Mouse (Mus musculus) lung, embryonic 15.5 days (tissue): ENCODE measurements around the gene Rcn3. TPM values are rescaled to one million over a fixed set of nuclear protein-coding genes. Genes with fewer than 3 reads are reported as not detected.
"Not testable (repeated sequence)": the region's sequence is repeated elsewhere in the genome, so short reads cannot be mapped to it uniquely, and the experiment has no call there.

Experiments used
- ATAC-seq: fragments of 200-750 bp; cut with Nextera tagmentation; 2 replicates; pipeline ENCODE4 v1.8.0; 2017; ENCODE audit warnings: moderate number of reproducible peaks, borderline replicate concordance; ENCODE audit not compliant: low FRiP score, low TSS enrichment; ENCODE audit errors: extremely low read depth
- H3K27ac ChIP-seq: fragments of 300-500 bp; sonication (generic); 2 replicates; pipeline ENCODE4 v1.5.1; 2015; ENCODE audit warnings: moderate library complexity, mild to moderate bottlenecking, inconsistent platforms
- H3K27me3 ChIP-seq: fragments of 300-500 bp; sonication (generic); 2 replicates; pipeline ENCODE4 v1.6.1; 2015; ENCODE audit warnings: inconsistent platforms
- H3K36me3 ChIP-seq: fragments of 300-500 bp; sonication (generic); 2 replicates; pipeline ENCODE4 v1.6.1; 2015; ENCODE audit warnings: inconsistent platforms
- H3K4me1 ChIP-seq: fragments of 300-500 bp; sonication (generic); 2 replicates; pipeline ENCODE4 v1.6.1; 2015; ENCODE audit warnings: inconsistent platforms
- H3K4me2 ChIP-seq: fragments of 300-500 bp; sonication (generic); 2 replicates; pipeline ENCODE4 v1.6.1; 2015; ENCODE audit warnings: inconsistent platforms, mild to moderate bottlenecking, moderate library complexity
- H3K4me3 ChIP-seq: fragments of 300-500 bp; sonication (generic); 2 replicates; pipeline ENCODE4 v1.5.1; 2015; ENCODE audit warnings: mild to moderate bottlenecking, inconsistent platforms
- H3K9ac ChIP-seq: fragments of 300-500 bp; sonication (generic); 2 replicates; pipeline ENCODE4 v1.6.1; 2015; ENCODE audit warnings: inconsistent platforms
- H3K9me3 ChIP-seq: fragments of 300-500 bp; sonication (generic); 2 replicates; pipeline ENCODE4 v1.6.1; 2016; ENCODE audit warnings: inconsistent platforms
- WGBS: fragments of 180-500 bp; shearing (Covaris S2); methylation state at CpG from one replicate; pipeline ENCODE4 v1.1.7; 2015; 5-methylcytosine and 5-hydroxymethylcytosine counted together
- polyA plus RNA-seq: library from polyadenylated mRNA; unstranded; fragments of >200 nt; fragmentation: Nextera tagmentation; extraction: Ambion mirVana; gene quantifications from 2 replicates; pipeline ENCODE4 v1.2.1, GENCODE M21; 2015

Gene Rcn3
- polyA plus RNA-seq, 1 experiment from 2014 or later: 353 TPM

- peaks cover 37% of the 10 kb centered on the region for H3K4me1 ChIP-seq
- 50% methylated on average over 15 of the region's 15 CpGs for WGBS
- no peak for ATAC-seq
- H3K36me3 ChIP-seq: peaks cover 23% of the 10 kb centered on the region
- no peaks in the 10 kb centered on the region for H3K27me3 ChIP-seq
- peak overlapping the region; percentile 70 for H3K27ac ChIP-seq
- peak overlapping the region; percentile 48 for H3K4me3 ChIP-seq
- peak overlapping the region; percentile 52 for H3K9ac ChIP-seq
- H3K4me2 ChIP-seq: peak overlapping the region; percentile 61
- no peaks in the 10 kb centered on the region for H3K9me3 ChIP-seq
Observed at GRCm38 (mm10) chr7:45129776-45130512, 37.9 kb upstream of the Rcn3 start.

- Histone ChIP-seq H3K4me1 (peaks cover 37% of the 10 kb centered on the region), H3K27me3 (no peaks in the 10 kb centered on the region), H3K27ac (peak overlapping the region; percentile 70), H3K9ac (peak overlapping the region; percentile 52), H3K36me3 (peaks cover 25% of the 10 kb centered on the region), H3K4me3 (peak overlapping the region; percentile 48), H3K9me3 (no peaks in the 10 kb centered on the region), H3K4me2 (peak overlapping the region; percentile 61)
- 0 out of 2 replicates have a peak, but pooled peaks have one; percentile 0 for ATAC-seq
- under 1% methylated on average over 17 of the region's 17 CpGs for WGBS
Observed at GRCm38 (mm10) chr7:45129318-45129717, 37.3 kb upstream of the Rcn3 start.

- under 1% methylated on average over 48 of the region's 48 CpGs for WGBS
- Histone ChIP-seq H3K9ac (peak within 1 kb of the TSS; percentile 99), H3K27me3 (no peaks in the 10 kb centered on the region), H3K4me2 (peak within 1 kb of the TSS; percentile 81), H3K4me1 (peaks cover 37% of the 10 kb centered on the region), H3K9me3 (no peaks in the 10 kb centered on the region), H3K4me3 (peak within 1 kb of the TSS; percentile 90), H3K36me3 (peaks cover 25% of the 10 kb centered on the region), H3K27ac (peak within 1 kb of the TSS; percentile 88)
- peak; percentile 93 for ATAC-seq
Observed at GRCm38 (mm10) chr7:45128624-45129246, 36.7 kb upstream of the Rcn3 start, which contains the start of gene Rpl13a. Gene Rpl13a (minus strand): TSS chr7:45128761.

GRCm38 (mm10) chr7:45127700-45128224 is 35.7 kb upstream of the Rcn3 start:
- WGBS: 2% methylated on average over 6 of the region's 6 CpGs
- Histone ChIP-seq H3K27me3 (no peaks in the 10 kb centered on the region), H3K4me1 (peaks cover 43% of the 10 kb centered on the region), H3K4me3 (peak overlapping the region; percentile 90), H3K27ac (peak overlapping the region; percentile 88), H3K4me2 (peak overlapping the region; percentile 81), H3K9ac (peak overlapping the region; percentile 99), H3K36me3 (peaks cover 28% of the 10 kb centered on the region), H3K9me3 (no peaks in the 10 kb centered on the region)
- no peak for ATAC-seq

GRCm38 (mm10) chr7:45126844-45127699 is 35.1 kb upstream of the Rcn3 start:
- Histone ChIP-seq H3K36me3 (peaks cover 35% of the 10 kb centered on the region), H3K27me3 (no peaks in the 10 kb centered on the region), H3K27ac (peak overlapping the region; percentile 88), H3K4me2 (peak overlapping the region; percentile 81), H3K4me3 (peak overlapping the region; percentile 90), H3K9ac (peak overlapping the region; percentile 99), H3K4me1 (peaks cover 49% of the 10 kb centered on the region), H3K9me3 (no peaks in the 10 kb centered on the region)
- ATAC-seq: no peak
- WGBS: 21% methylated on average over 21 of the region's 21 CpGs

- ATAC-seq: no peak
- H3K9me3 ChIP-seq: no peaks in the 10 kb centered on the region
- peak overlapping the region; percentile 90 for H3K4me3 ChIP-seq
- H3K4me1 ChIP-seq: peaks cover 57% of the 10 kb centered on the region
- 63% methylated on average over 17 of the region's 17 CpGs for WGBS
- H3K9ac ChIP-seq: peak overlapping the region; percentile 99
- peaks cover 42% of the 10 kb centered on the region for H3K36me3 ChIP-seq
- peak overlapping the region; percentile 81 for H3K4me2 ChIP-seq
- peak overlapping the region; percentile 88 for H3K27ac ChIP-seq
- H3K27me3 ChIP-seq: no peaks in the 10 kb centered on the region
Observed at GRCm38 (mm10) chr7:45126147-45126843, 34.3 kb upstream of the Rcn3 start.

- H3K36me3 ChIP-seq: peaks cover 49% of the 10 kb centered on the region
- peak overlapping the region; percentile 81; the same call in 1 of the 2 replicates for H3K4me2 ChIP-seq
- not testable (repeated sequence) for ATAC-seq, H3K27me3 ChIP-seq, H3K9ac ChIP-seq, H3K9me3 ChIP-seq
- WGBS: 69% methylated on average over 5 of the region's 5 CpGs
- H3K4me1 ChIP-seq: peaks cover 61% of the 10 kb centered on the region
- peak overlapping the region; percentile 1 for H3K4me3 ChIP-seq
- peak overlapping the region; percentile 88 for H3K27ac ChIP-seq
Observed at GRCm38 (mm10) chr7:45125649-45126048, 33.6 kb upstream of the Rcn3 start.

- ATAC-seq: no peak
- Histone ChIP-seq H3K27ac (peak overlapping the region; percentile 88), H3K4me1 (peaks cover 60% of the 10 kb centered on the region), H3K4me2 (peak overlapping the region; percentile 49), H3K27me3 (no peaks in the 10 kb centered on the region), H3K4me3 (peak overlapping the region; percentile 1), H3K9ac (0 out of 2 replicates have a peak overlapping the region, but pooled peaks have one; percentile 20), H3K36me3 (peaks cover 50% of the 10 kb centered on the region), H3K9me3 (no peaks in the 10 kb centered on the region)
- 22% methylated on average over 7 of the region's 7 CpGs for WGBS
Observed at GRCm38 (mm10) chr7:45125144-45125600, 33.2 kb upstream of the Rcn3 start.

- Histone ChIP-seq H3K9me3 (no peaks in the 10 kb centered on the region), H3K4me3 (peak within 1 kb of the TSS; percentile 91), H3K4me1 (peaks cover 53% of the 10 kb centered on the region), H3K27me3 (no peaks in the 10 kb centered on the region), H3K27ac (peak within 1 kb of the TSS; percentile 88), H3K4me2 (peak within 1 kb of the TSS; percentile 61), H3K36me3 (peaks cover 57% of the 10 kb centered on the region), H3K9ac (peak within 1 kb of the TSS; percentile 97)
- peak; percentile 86 for ATAC-seq
- WGBS: under 1% methylated on average over 59 of the region's 59 CpGs
Observed at GRCm38 (mm10) chr7:45124224-45125143, 32.5 kb upstream of the Rcn3 start, which contains the start of gene Rps11. Gene Rps11 (minus strand): TSS chr7:45124439.

- H3K27ac ChIP-seq: peak overlapping the region; percentile 84
- no peaks in the 10 kb centered on the region for H3K9me3 ChIP-seq
- H3K4me2 ChIP-seq: peak overlapping the region; percentile 61
- WGBS: 15% methylated on average over 12 of the region's 12 CpGs
- peaks cover 53% of the 10 kb centered on the region for H3K4me1 ChIP-seq
- no peaks in the 10 kb centered on the region for H3K27me3 ChIP-seq
- peaks cover 65% of the 10 kb centered on the region for H3K36me3 ChIP-seq
- ATAC-seq: no peak
- peak overlapping the region; percentile 91 for H3K4me3 ChIP-seq
- H3K9ac ChIP-seq: peak overlapping the region; percentile 97
Observed at GRCm38 (mm10) chr7:45123186-45123570, 31.2 kb upstream of the Rcn3 start.
